Mouse (Mus musculus): ENCODE measurements at regions not wholly inside any gene's neighbourhood (a gene's known extent, or its start where the extent isn't known, plus 50 kb on each side); places are given as distances from the start of the nearest gene placed in this dataset.

DNA sequence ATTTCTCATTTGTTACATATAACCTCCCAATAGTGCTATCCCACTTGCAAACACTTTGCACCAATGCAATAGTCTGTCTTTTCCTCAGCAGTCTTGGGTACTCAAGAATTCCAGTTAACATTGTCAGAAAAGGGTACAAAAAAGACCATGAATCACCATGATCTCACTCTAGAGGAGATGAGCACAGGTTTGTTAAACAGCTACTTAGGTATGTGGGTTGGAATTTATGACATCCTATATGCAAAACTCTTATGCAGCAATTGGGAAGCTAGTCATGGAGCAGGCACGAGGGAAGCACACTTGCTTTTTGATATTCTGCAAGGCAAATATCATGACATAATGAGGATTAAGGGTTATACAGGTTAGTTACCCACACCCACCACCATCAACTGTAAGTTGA is 307.7 kb upstream of the Sfrp2 start:
- TF ChIP-seq CTCF (IDR thresholded peaks at IDR 0.05; ENCODE audit: insufficient read depth, low read depth, low read length), result no peak
- no peak for TF ChIP-seq POLR2A (IDR thresholded peaks at IDR 0.05; ENCODE audit: insufficient read depth, low read depth, low read length)

Data from olfactory bulb, adult 2 months (tissue).